Mouse (Mus musculus) embryonic facial prominence, embryonic 15.5 days (tissue): ENCODE data around the gene Adam15. TPM values are rescaled to one million over a fixed set of nuclear protein-coding genes. Genes with fewer than 3 reads are reported as not detected.

Experiments
- ATAC-seq: fragments of 200-750 bp; cut with Nextera tagmentation; 2 replicates; pipeline ENCODE4 v1.8.0; 2017; ENCODE audit warnings: low read depth, moderate TSS enrichment; ENCODE audit not compliant: insufficient number of reproducible peaks, low FRiP score, low TSS enrichment
- H3K27ac ChIP-seq: fragments of 300-500 bp; sonication (generic); replicated peaks from 2 replicates; pipeline ENCODE4 v1.5.1; 2015; ENCODE audit warnings: mild to moderate bottlenecking, inconsistent platforms
- H3K27me3 ChIP-seq: fragments of 300-500 bp; sonication (generic); 2 replicates; pipeline ENCODE4 v1.6.1; 2015; ENCODE audit warnings: inconsistent platforms
- H3K36me3 ChIP-seq: fragments of 300-500 bp; sonication (generic); 2 replicates; pipeline ENCODE4 v1.6.1; 2015; ENCODE audit warnings: mild to moderate bottlenecking, inconsistent platforms
- H3K4me1 ChIP-seq: fragments of 300-500 bp; sonication (generic); 2 replicates; pipeline ENCODE4 v1.6.1; 2015; ENCODE audit warnings: inconsistent platforms
- H3K4me2 ChIP-seq: fragments of 300-500 bp; sonication (generic); replicated peaks from 2 replicates; pipeline ENCODE4 v1.6.1; 2015; ENCODE audit warnings: mild to moderate bottlenecking, inconsistent platforms
- H3K4me3 ChIP-seq: fragments of 300-500 bp; sonication (generic); replicated peaks from 2 replicates; pipeline ENCODE4 v1.5.1; 2015; ENCODE audit warnings: mild to moderate bottlenecking, inconsistent platforms
- H3K9ac ChIP-seq: fragments of 300-500 bp; sonication (generic); 2 replicates; pipeline ENCODE4 v1.6.1; 2015; ENCODE audit warnings: inconsistent platforms
- H3K9me3 ChIP-seq: fragments of 300-500 bp; sonication (generic); replicated peaks from 2 replicates; pipeline ENCODE4 v1.6.1; 2016; ENCODE audit warnings: inconsistent platforms
- WGBS: fragments of 180-500 bp; shearing (Covaris S2); methylation state at CpG from one replicate; pipeline ENCODE4 v1.1.7; 2015; 5-methylcytosine and 5-hydroxymethylcytosine counted together
- polyA plus RNA-seq: library from polyadenylated mRNA; unstranded; fragments of >200 nt; fragmentation: Nextera tagmentation; extraction: Ambion mirVana; gene quantifications from 2 replicates; pipeline ENCODE4 v1.2.1, GENCODE M21; 2015

Adam15 gene
- polyA plus RNA-seq, 1 experiment from 2014 or later: 96.1 TPM

GRCm38 (mm10) chr3:89295685-89296230 is 54.0 kb downstream of the Adam15 start:
- Histone ChIP-seq H3K4me2 (no peak overlapping the region), H3K27me3 (no peaks in the 10 kb centered on the region), H3K36me3 (no peaks in the 10 kb centered on the region), H3K9me3 (no peaks in the 10 kb centered on the region), H3K27ac (no peak overlapping the region), H3K9ac (no peak overlapping the region), H3K4me3 (no peak overlapping the region), H3K4me1 (peaks cover 26% of the 10 kb centered on the region; the same call in 1 of the 2 replicates)
- WGBS: 67% methylated on average over 8 of the region's 8 CpGs
- no peak for ATAC-seq

- Histone ChIP-seq H3K9me3 (no peaks in the 10 kb centered on the region), H3K4me3 (no peak overlapping the region), H3K27ac (no peak overlapping the region), H3K4me2 (no peak overlapping the region), H3K36me3 (no peaks in the 10 kb centered on the region), H3K4me1 (peaks cover 16% of the 10 kb centered on the region; the same call in 1 of the 2 replicates), H3K9ac (no peak overlapping the region), H3K27me3 (no peaks in the 10 kb centered on the region)
- ATAC-seq: no peak
- 79% methylated on average over 5 of the region's 5 CpGs for WGBS
These were observed 55.6 kb downstream of the Adam15 start for GRCm38 (mm10) chr3:89294195-89294594.

- WGBS: 90% methylated on average over 11 of the region's 11 CpGs
- Histone ChIP-seq H3K27ac (no peak overlapping the region), H3K36me3 (no peaks in the 10 kb centered on the region), H3K4me3 (no peak overlapping the region), H3K9me3 (no peaks in the 10 kb centered on the region), H3K9ac (no peak overlapping the region), H3K4me2 (no peak overlapping the region), H3K4me1 (peaks cover 13% of the 10 kb centered on the region; the same call in 1 of the 2 replicates), H3K27me3 (no peaks in the 10 kb centered on the region)
- no peak for ATAC-seq
These were observed 56.4 kb downstream of the Adam15 start for GRCm38 (mm10) chr3:89293247-89293918.

GRCm38 (mm10) chr3:89292303-89292702 is 57.5 kb downstream of the Adam15 start:
- Histone ChIP-seq H3K4me3 (no peak overlapping the region), H3K4me2 (no peak overlapping the region), H3K9ac (no peak overlapping the region), H3K36me3 (no peaks in the 10 kb centered on the region), H3K27me3 (no peaks in the 10 kb centered on the region), H3K27ac (no peak overlapping the region), H3K9me3 (no peaks in the 10 kb centered on the region), H3K4me1 (peaks cover 13% of the 10 kb centered on the region; the same call in 1 of the 2 replicates)
- WGBS: 70% methylated on average over 5 of the region's 5 CpGs
- ATAC-seq: no peak

GRCm38 (mm10) chr3:89291874-89292273 is 57.9 kb downstream of the Adam15 start:
- H3K9ac ChIP-seq: no peak overlapping the region
- no peak overlapping the region for H3K27ac ChIP-seq
- H3K4me3 ChIP-seq: no peak overlapping the region
- WGBS: 60% methylated on average over 10 of the region's 10 CpGs
- H3K9me3 ChIP-seq: no peaks in the 10 kb centered on the region
- no peaks in the 10 kb centered on the region for H3K36me3 ChIP-seq
- no peaks in the 10 kb centered on the region for H3K27me3 ChIP-seq
- peaks cover 15% of the 10 kb centered on the region for H3K4me1 ChIP-seq
- ATAC-seq: no peak
- H3K4me2 ChIP-seq: no peak overlapping the region

Other genes starting within 250 kb of the Adam15 start
- gene Gm43738, start 248.9 kb downstream of the Adam15 start, polyA plus RNA-seq: not detected in 2 replicates
- gene Fdps, start 248.0 kb downstream of the Adam15 start, polyA plus RNA-seq: 239 and 242 TPM in 2 replicates
- 0.15 TPM in 1 of 2 replicates, not detected in the other for gene Pklr, start 213.9 kb downstream of the Adam15 start, polyA plus RNA-seq
- 3.0 and 3.2 TPM in 2 replicates for gene Hcn3, start 189.8 kb downstream of the Adam15 start, polyA plus RNA-seq
- gene Clk2, start 185.2 kb downstream of the Adam15 start, polyA plus RNA-seq: 29.9 and 33.6 TPM in 2 replicates
- 108 and 109 TPM in 2 replicates for gene Scamp3, start 172.5 kb downstream of the Adam15 start, polyA plus RNA-seq
- gene Fam189b, start 166.9 kb downstream of the Adam15 start, polyA plus RNA-seq: 34.9 and 37.0 TPM in 2 replicates
- gene Gba, start 147.1 kb downstream of the Adam15 start, polyA plus RNA-seq: 49.0 and 55.6 TPM in 2 replicates
- gene Thbs3, start 134.8 kb downstream of the Adam15 start, polyA plus RNA-seq: 47.1 and 59.7 TPM in 2 replicates
- 173 and 196 TPM in 2 replicates for gene Mtx1, start 122.9 kb downstream of the Adam15 start, polyA plus RNA-seq
- gene Muc1, start 120.9 kb downstream of the Adam15 start, polyA plus RNA-seq: 4.0 and 10.2 TPM in 2 replicates
- 294 and 310 TPM in 2 replicates for gene Krtcap2, start 104.0 kb downstream of the Adam15 start, polyA plus RNA-seq
- gene Trim46, start 103.7 kb downstream of the Adam15 start, polyA plus RNA-seq: 5.0 and 5.9 TPM in 2 replicates
- 150 and 173 TPM in 2 replicates for gene Dpm3, start 90.6 kb downstream of the Adam15 start, polyA plus RNA-seq
- gene Slc50a1, start 79.4 kb downstream of the Adam15 start, polyA plus RNA-seq: 71.8 and 72.2 TPM in 2 replicates
- 55.8 and 57.4 TPM in 2 replicates for gene Efna1, start 68.9 kb downstream of the Adam15 start, polyA plus RNA-seq
- gene Efna3, start 27.0 kb downstream of the Adam15 start, polyA plus RNA-seq: 42.3 and 47.2 TPM in 2 replicates
- 28.1 and 31.0 TPM in 2 replicates for gene Efna4, start 12.0 kb downstream of the Adam15 start, polyA plus RNA-seq
- gene Dcst2, start 12.0 kb upstream of the Adam15 start, polyA plus RNA-seq: 0.13 and 0.21 TPM in 2 replicates
- gene Dcst1, start 15.3 kb upstream of the Adam15 start, polyA plus RNA-seq: 0.46 and 0.64 TPM in 2 replicates
- 8.2 and 9.0 TPM in 2 replicates for gene Zbtb7b, start 44.8 kb upstream of the Adam15 start, polyA plus RNA-seq
- gene Lenep, start 52.8 kb upstream of the Adam15 start, polyA plus RNA-seq: 0.25 and 0.91 TPM in 2 replicates
- 28.5 and 34.6 TPM in 2 replicates for gene Flad1, start 61.9 kb upstream of the Adam15 start, polyA plus RNA-seq
- gene Cks1b, start 68.4 kb upstream of the Adam15 start, polyA plus RNA-seq: 342 and 356 TPM in 2 replicates
- 110 and 113 TPM in 2 replicates for gene Shc1, start 68.4 kb upstream of the Adam15 start, polyA plus RNA-seq
- 47.7 and 51.3 TPM in 2 replicates for gene Pygo2, start 80.2 kb upstream of the Adam15 start, polyA plus RNA-seq
- 38.3 and 40.4 TPM in 2 replicates for gene Pbxip1, start 86.7 kb upstream of the Adam15 start, polyA plus RNA-seq
- 51.3 and 59.1 TPM in 2 replicates for gene Pmvk, start 104.5 kb upstream of the Adam15 start, polyA plus RNA-seq
- 2.7 and 4.3 TPM in 2 replicates for gene Kcnn3, start 170.2 kb upstream of the Adam15 start, polyA plus RNA-seq